Mouse (Mus musculus) brown adipose tissue, adult 24 weeks (tissue): Measurements from ENCODE around the gene Gnat1. TPM values are rescaled to one million over a fixed set of nuclear protein-coding genes. Genes with fewer than 3 reads are reported as not detected.
"Not testable (repeated sequence)": the region's sequence is repeated elsewhere in the genome, so short reads cannot be mapped to it uniquely, and the experiment has no call there.

Experiments used
- H3K27ac ChIP-seq: fragments of 200-500 bp; replicated peaks from 2 replicates; pipeline ENCODE4 v1.5.1; 2012; ENCODE audit warnings: low read depth, mild to moderate bottlenecking, low read length
- H3K4me1 ChIP-seq: fragments of 200-500 bp; 2 replicates; pipeline ENCODE4 v1.6.1; 2012; ENCODE audit warnings: low read length, mixed read lengths; ENCODE audit not compliant: control insufficient read depth, insufficient read depth, insufficient read length
- H3K4me3 ChIP-seq: fragments of 200-500 bp; 2 replicates; pipeline ENCODE4 v1.5.1; 2012; ENCODE audit warnings: low read depth, mild to moderate bottlenecking, low read length, moderate library complexity; ENCODE audit not compliant: insufficient read depth
- polyA plus RNA-seq: library from polyadenylated mRNA; stranded (reverse); fragments of >200 nt; gene quantifications from 2 replicates; pipeline ENCODE4 v1.2.4, GENCODE M21; 2012; ENCODE audit not compliant: missing spikeins, insufficient read depth, insufficient read length

Gene Gnat1
- polyA plus RNA-seq, 1 experiment: not detected

- Histone ChIP-seq H3K4me1 (peaks cover 29% of the 10 kb centered on the region), H3K4me3 (no peak overlapping the region), H3K27ac (no peak overlapping the region)
These were observed 14.0 kb upstream of the Gnat1 start for GRCm38 (mm10) chr9:107693433-107693987.

GRCm38 (mm10) chr9:107692785-107693184 lies 13.3 kb upstream of the Gnat1 start:
- Histone ChIP-seq H3K27ac (no peak overlapping the region), H3K4me1 (peaks cover 25% of the 10 kb centered on the region), H3K4me3 (no peak overlapping the region)

DNA sequence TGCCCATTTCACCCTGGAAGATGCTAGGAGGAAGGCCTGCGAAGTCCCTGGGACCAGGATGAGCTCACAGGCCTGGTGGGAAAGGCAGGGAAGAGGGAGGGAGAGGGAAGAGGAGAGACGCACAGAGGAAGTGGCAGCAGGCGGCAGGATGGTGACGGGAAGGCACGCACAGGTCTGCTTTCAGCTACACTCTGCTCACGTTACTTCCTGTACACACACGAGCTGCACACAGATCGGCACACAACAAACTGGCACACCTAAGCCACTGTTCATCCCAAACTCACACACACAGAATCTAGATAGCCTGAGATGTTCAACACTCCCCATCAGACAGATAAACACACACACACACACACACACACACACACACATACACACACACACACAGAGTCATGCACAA lies 10.9 kb upstream of the Gnat1 start:
- no peak overlapping the region for H3K4me3 ChIP-seq
- H3K4me1 ChIP-seq: peaks cover 15% of the 10 kb centered on the region
- no peak overlapping the region for H3K27ac ChIP-seq

- H3K27ac ChIP-seq: no peak overlapping the region
- H3K4me1 ChIP-seq: peaks cover 6% of the 10 kb centered on the region; the same call in 1 of the 2 replicates
- no peak overlapping the region for H3K4me3 ChIP-seq
These were observed 9.4 kb upstream of the Gnat1 start for GRCm38 (mm10) chr9:107688939-107689338.

GRCm38 (mm10) chr9:107688415-107688814 lies 8.9 kb upstream of the Gnat1 start:
- no peak overlapping the region for H3K27ac ChIP-seq
- H3K4me3 ChIP-seq: no peak overlapping the region
- peaks cover 6% of the 10 kb centered on the region; the same call in 1 of the 2 replicates for H3K4me1 ChIP-seq

DNA sequence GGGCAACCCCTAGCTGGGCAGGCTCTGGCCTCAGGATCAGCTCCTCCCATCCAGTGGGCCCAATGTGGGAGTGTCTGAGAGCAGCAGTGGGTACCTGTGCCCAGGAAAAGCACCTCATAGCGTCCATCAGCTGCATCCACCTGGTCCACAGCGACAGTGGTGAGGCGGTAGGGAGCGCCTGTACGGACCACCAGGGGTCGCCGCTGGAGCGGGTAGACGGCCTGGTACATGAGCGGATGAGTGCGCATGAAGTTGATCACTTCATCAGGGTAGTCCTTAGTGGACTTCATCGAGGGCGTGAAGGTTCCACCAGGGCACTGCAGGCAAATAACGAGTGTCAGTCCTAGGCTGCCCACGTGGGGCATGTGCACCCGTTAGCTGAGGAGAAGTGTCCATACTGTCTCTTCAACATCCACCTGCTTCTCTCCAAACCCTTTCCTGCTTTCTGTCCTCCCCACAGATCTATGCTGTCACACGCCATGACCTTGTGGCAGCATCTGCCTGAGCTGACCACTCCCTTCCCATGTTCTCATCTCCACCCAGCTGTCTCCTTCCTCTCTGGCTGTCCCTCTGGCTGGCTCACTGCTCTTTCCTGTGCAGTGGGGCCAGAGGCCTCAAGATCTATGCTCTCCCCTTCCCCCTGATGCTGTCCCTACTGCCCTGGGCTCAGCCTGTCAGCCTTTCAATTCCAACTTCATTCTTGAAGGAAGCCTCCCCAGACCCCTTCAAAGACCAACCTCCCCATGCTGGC lies 5.9 kb upstream of the Gnat1 start:
- Histone ChIP-seq H3K27ac (0 out of 2 replicates have a peak overlapping the region, but pooled peaks have one; percentile 4), H3K4me3 (no peak overlapping the region), H3K4me1 (peaks cover 6% of the 10 kb centered on the region; the same call in 1 of the 2 replicates)

GRCm38 (mm10) chr9:107682405-107682804 lies 2.9 kb upstream of the Gnat1 start:
- H3K4me3 ChIP-seq: no peak overlapping the region
- peaks cover 6% of the 10 kb centered on the region; the same call in 1 of the 2 replicates for H3K4me1 ChIP-seq
- H3K27ac ChIP-seq: no peak overlapping the region

GRCm38 (mm10) chr9:107678861-107679260 lies 651 bp downstream of the Gnat1 start:
- 0 out of 2 replicates have a peak, but pooled peaks cover 2% of the 10 kb centered on the region for H3K4me1 ChIP-seq

GRCm38 (mm10) chr9:107677819-107678526 lies 1.5 kb downstream of the Gnat1 start:
- not testable (repeated sequence) for H3K4me3 ChIP-seq, H3K27ac ChIP-seq, H3K4me1 ChIP-seq

More at GRCm38 (mm10) chr9:107678861-107679260, 651 bp downstream of the Gnat1 start:
- Histone ChIP-seq H3K4me3 (no peak overlapping the region), H3K27ac (no peak overlapping the region)

DNA sequence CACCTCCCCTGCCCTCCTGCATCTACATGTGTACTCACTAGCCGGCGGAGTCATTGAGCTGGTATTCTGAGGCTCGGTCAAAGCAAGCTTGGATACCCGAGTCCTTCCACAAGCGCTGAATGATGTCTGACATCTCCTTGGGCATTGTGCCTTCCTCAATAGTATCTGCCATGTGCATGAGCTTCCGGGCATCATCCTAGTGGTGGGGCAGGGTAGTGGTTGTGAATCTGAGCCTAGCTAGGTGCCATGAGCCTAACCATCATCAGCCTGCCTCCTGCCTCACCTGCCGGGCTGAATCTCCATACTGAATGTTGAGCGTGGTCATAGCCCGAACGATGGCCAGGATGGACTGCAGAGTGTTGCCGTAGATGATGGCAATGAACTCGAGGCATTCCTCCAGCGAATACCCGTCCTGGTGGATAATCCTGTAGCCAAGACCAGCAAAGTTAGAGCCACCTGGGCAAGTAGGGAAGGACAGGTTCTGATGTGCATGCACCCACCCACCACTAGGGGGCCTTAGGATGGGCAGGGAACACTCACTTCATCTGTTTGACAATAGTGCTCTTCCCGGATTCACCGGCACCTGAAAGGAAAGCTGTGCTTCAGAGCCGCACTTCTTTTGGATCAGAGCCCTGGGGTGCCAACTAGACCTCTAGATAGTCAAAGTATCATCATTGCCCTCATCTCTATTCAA lies 2.3 kb downstream of the Gnat1 start:
- Histone ChIP-seq H3K27ac (no peak overlapping the region), H3K4me3 (no peak overlapping the region), H3K4me1 (0 out of 2 replicates have a peak, but pooled peaks cover 2% of the 10 kb centered on the region)

DNA sequence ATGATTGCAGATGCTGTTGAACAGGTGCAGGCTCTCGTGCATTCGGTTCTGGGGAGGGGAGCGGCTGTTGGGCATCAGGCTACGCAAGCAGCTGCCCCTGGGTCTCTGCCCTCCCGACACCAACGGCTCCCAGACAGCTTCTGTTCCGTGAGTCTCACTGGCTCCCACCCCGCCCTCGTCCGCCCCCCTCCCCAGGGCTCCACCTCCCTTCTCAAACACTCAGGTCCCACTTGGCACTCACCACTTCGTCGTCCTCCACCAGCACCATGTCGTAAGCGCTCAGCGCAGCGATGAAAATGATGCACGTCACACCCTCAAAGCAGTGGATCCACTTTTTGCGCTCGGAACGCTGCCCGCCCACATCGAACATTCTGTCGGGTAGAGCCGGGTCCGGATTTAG lies 3.2 kb downstream of the Gnat1 start:
- Histone ChIP-seq H3K27ac (no peak overlapping the region), H3K4me3 (peak overlapping the region; percentile 35), H3K4me1 (0 out of 2 replicates have a peak, but pooled peaks cover 2% of the 10 kb centered on the region)

DNA sequence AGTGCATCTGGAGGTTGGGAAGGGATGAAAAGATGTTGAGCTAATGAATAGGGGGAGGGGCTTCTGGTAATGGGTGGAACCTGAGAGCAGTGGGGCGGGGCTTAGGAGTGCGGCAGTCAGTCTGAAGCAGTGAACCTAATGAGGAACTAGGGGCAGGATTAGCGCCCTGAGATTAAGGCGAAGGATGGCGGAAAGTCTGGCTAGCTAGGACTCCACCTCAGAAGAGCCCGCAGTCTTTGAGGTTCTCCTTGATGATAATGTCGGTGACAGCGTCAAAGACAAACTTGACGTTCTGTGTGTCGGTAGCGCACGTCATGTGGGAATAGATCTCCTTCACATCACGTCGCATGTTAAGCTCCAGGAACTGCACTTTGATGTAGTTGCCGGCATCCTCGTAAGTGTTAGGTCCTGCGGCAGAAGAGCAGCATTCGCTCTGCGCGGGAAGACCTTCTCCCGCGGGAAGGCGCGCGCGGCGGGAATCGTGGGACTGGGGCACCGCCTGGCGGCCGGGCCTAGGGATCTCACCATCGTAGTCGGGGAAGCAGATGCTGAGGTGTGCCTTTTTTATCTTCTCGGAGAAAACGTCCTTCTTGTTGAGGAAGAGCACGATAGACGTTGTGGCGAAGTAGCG lies 3.7 kb downstream of the Gnat1 start:
- Histone ChIP-seq H3K4me1 (0 out of 2 replicates have a peak, but pooled peaks cover 2% of the 10 kb centered on the region), H3K4me3 (peak overlapping the region; percentile 41), H3K27ac (no peak overlapping the region)

- Histone ChIP-seq H3K4me3 (no peak overlapping the region), H3K4me1 (0 out of 2 replicates have a peak, but pooled peaks cover 2% of the 10 kb centered on the region), H3K27ac (no peak overlapping the region)
These were observed 4.7 kb downstream of the Gnat1 start for GRCm38 (mm10) chr9:107674609-107675429.

DNA sequence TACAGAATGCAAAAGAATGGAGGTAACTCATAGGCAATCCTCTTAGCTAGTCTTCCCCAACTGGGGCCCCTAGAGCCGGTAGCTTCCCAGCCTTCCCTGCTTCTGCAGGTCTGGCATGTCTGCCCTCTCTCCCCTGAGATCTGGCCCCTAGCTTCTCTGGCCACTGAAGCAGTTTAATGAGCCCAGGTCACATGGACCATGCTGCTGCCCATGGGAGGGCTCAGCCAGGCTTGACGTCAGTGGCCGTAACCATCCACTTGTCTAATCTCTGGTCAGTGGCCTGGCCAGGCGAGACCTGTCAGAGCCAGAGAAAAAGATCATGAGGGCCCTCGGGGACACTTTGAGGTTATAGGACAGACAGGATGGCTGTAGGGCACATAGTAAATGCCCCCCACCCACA lies 9.3 kb downstream of the Gnat1 start:
- peaks cover 9% of the 10 kb centered on the region for H3K4me1 ChIP-seq
- no peak overlapping the region for H3K4me3 ChIP-seq
- no peak overlapping the region for H3K27ac ChIP-seq
